In the genomic region with DNA sequence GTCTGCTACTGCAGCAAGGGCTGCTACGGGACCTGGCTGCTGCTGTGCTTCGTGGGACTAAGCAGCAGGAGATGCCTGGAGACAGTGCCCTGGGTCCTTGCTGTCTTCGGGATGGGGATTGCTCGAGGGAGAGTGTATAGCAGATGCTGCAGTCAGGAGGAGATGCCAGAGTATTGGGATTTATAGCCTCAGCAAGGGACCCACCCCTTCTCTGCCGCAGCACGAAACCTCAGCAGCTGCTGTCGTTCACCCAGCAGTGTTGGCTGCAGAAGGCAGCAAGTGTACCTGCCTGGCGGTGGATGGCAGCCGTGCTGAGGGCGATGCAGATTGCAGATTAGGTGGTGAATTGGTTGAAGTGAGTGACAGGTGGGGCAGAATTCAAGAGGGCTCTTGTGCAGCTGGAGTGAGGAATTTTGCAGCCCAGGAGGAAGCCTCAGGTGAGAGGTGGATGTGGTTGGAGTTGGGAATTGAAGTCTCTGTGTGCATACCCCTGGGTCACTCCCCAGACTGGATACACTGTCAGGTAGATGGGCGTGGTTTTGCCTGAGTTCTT, we compare ENCODE assay signal across 10 mouse cellular contexts. TPM values are rescaled to one million over a fixed set of nuclear protein-coding genes. Genes with fewer than 3 reads are reported as not detected.
DNase-seq lines count a peak whose midpoint lies in the region; ATAC-seq and TF ChIP-seq lines count a peak whose summit lies in the region.
"Had no signal": no experiment of that assay in that cellular context is flagged by ENCODE, and none has a peak within 500 bp of the region (broad histone marks: within the 10 kb centered on the region; RNA-seq: fewer than 3 reads in every experiment).

No protein-coding gene starts in this region.

- no peaks in the 10 kb centered on the region for H3K9me3 ChIP-seq in kidney, postnatal 0 days (replicated peaks; ENCODE audit: low read length)
- no peaks in the 10 kb centered on the region for H3K9me3 ChIP-seq in hindbrain, embryonic 13.5 days
- H3K9me3 ChIP-seq: embryonic facial prominence, embryonic 12.5 days; G1E had no signal

- 0 out of 2 replicates have a peak overlapping the region, but pooled peaks have one; percentile 5 for H3K9ac ChIP-seq in kidney, postnatal 0 days (ENCODE audit: low read depth, low read length)
- peak overlapping the region; percentile 58 for H3K9ac ChIP-seq in hindbrain, embryonic 13.5 days
- H3K9ac ChIP-seq: embryonic facial prominence, embryonic 12.5 days had no signal

- no peak overlapping the region for H3K4me3 ChIP-seq in kidney, postnatal 0 days (replicated peaks; ENCODE audit: low read depth, low read length)
- H3K4me3 ChIP-seq in hindbrain, embryonic 13.5 days = no peak overlapping the region
- no peak overlapping the region for H3K4me3 ChIP-seq in myocyte
- H3K4me3 ChIP-seq: embryonic facial prominence, embryonic 12.5 days had no signal

- H3K4me1 ChIP-seq in kidney, postnatal 0 days (replicated peaks; ENCODE audit: insufficient read depth, low read length) = no peaks in the 10 kb centered on the region; the same call in none of the 2 replicates
- peaks cover 46% of the 10 kb centered on the region for H3K4me1 ChIP-seq in hindbrain, embryonic 13.5 days (replicated peaks)

- 0 out of 2 replicates have a peak, but pooled peaks have one; percentile 16 for ATAC-seq in kidney, postnatal 0 days (replicated peaks; ENCODE audit: low FRiP score, low read depth)
- peak; percentile 26; the same call in 1 of the 2 replicates for ATAC-seq in hindbrain, embryonic 13.5 days (ENCODE audit: low FRiP score)

- peak; percentile 16 for DNase-seq in embryo, embryonic 11.5 days (ENCODE audit: low read depth, low spot score)
- no peak for DNase-seq in embryo, embryonic 10.5 days (ENCODE audit: low spot score)
- DNase-seq in kidney, postnatal 0 days (ENCODE audit: low spot score) = peak; percentile 49
- DNase-seq in kidney, postnatal 25 days = no peak
- no peak for DNase-seq in urinary bladder, postnatal 25 days (ENCODE audit: low spot score)
- no peak for DNase-seq in adrenal gland, adult 18-20 months (ENCODE audit: low spot score in 2 of 2)

- no peak overlapping the region for H3K4me2 ChIP-seq in kidney, postnatal 0 days (ENCODE audit: low read length)
- peak overlapping the region; percentile 18; the same call in 1 of the 2 replicates for H3K4me2 ChIP-seq in hindbrain, embryonic 13.5 days
- no peak overlapping the region for H3K4me2 ChIP-seq in myocyte (ENCODE audit: low read depth)
- H3K4me2 ChIP-seq: embryonic facial prominence, embryonic 12.5 days had no signal

- H3K79me2 ChIP-seq in myocyte (ENCODE audit: control insufficient read depth, insufficient read depth) = peaks cover 42% of the 10 kb centered on the region

- WGBS in kidney, postnatal 0 days = 48% methylated on average over 11 of the region's 11 CpGs
- 53% methylated on average over 11 of the region's 11 CpGs for WGBS in hindbrain, embryonic 13.5 days

- peak overlapping the region; percentile 60 for H3K27ac ChIP-seq in kidney, postnatal 0 days
- peak overlapping the region; percentile 78 for H3K27ac ChIP-seq in hindbrain, embryonic 13.5 days
- H3K27ac ChIP-seq: embryonic facial prominence, embryonic 12.5 days had no signal

- H3ac ChIP-seq in myocyte (ENCODE audit: control insufficient read depth, insufficient read length) = no peak overlapping the region

- H3K27me3 ChIP-seq in kidney, postnatal 0 days (ENCODE audit: insufficient read depth, low read length) = no peaks in the 10 kb centered on the region
- H3K27me3 ChIP-seq in hindbrain, embryonic 13.5 days = no peaks in the 10 kb centered on the region
- H3K27me3 ChIP-seq in myocyte (ENCODE audit: control insufficient read depth, insufficient read depth, insufficient read length) = no peaks in the 10 kb centered on the region
- H3K27me3 ChIP-seq: embryonic facial prominence, embryonic 12.5 days had no signal

- no peak for TF ChIP-seq POLR2A in myocyte (IDR thresholded peaks at IDR 0.05; ENCODE audit: insufficient read length, low read depth)

- H3K36me3 ChIP-seq in kidney, postnatal 0 days (ENCODE audit: insufficient read depth, low read length) = peaks cover 26% of the 10 kb centered on the region; the same call in 1 of the 2 replicates
- H3K36me3 ChIP-seq in hindbrain, embryonic 13.5 days = peaks cover 29% of the 10 kb centered on the region
- H3K36me3 ChIP-seq in myocyte (ENCODE audit: control insufficient read depth, insufficient read depth) = no peaks in the 10 kb centered on the region

- TF ChIP-seq CTCF in kidney, postnatal 0 days (IDR thresholded peaks at IDR 0.05; ENCODE audit: low read depth) = no peak

TF ChIP-seq in myocyte, 11 proteins besides CTCF, POLR2A, EP300 and RAD21:
- TF ChIP-seq MYOG (IDR thresholded peaks at IDR 0.05; ENCODE audit: control insufficient read depth in 1 of 3, insufficient read depth in 1 of 3, insufficient read length in 2 of 3, low read depth in 2 of 3) (peak in 2 of 3 experiments; percentile 59 to 65), REST (IDR thresholded peaks at IDR 0.05; ENCODE audit: insufficient read depth, insufficient read length) (no peak), MYOD1 (IDR thresholded peaks at IDR 0.05; ENCODE audit: control insufficient read depth in 1 of 3, insufficient read length in 2 of 3, low read depth in 2 of 3) (peak in 2 of 3 experiments; percentile 25 to 53)

RNA-seq across cellular contexts. Expression of a gene that starts 24.3 kb away (rescaled TPM):
- 26.6 and 28.6 TPM in 2 replicates for polyA plus RNA-seq in kidney, postnatal 0 days (2015; fragmentation: Nextera tagmentation; extraction: Ambion mirVana)
- polyA plus RNA-seq in hindbrain, embryonic 13.5 days (2015; fragmentation: Nextera tagmentation; extraction: Ambion mirVana) = 48.7 and 53.1 TPM in 2 replicates
- polyA plus RNA-seq in myocyte (2012; fragmentation: generic; extraction: Trizol) = 32.9 TPM
- total RNA-seq in adrenal gland, adult 18-20 months (2021) = 100 to 1,000 TPM in 1 of 2 experiments, 10 to 100 TPM in 1; 67.3 to 131 TPM

Comparison
In these comparisons a context has a peak if more than half of its experiments do, and no peak if none do; other contexts are left out.
1. DNase-seq: peak in embryo, embryonic 11.5 days (single experiment) and kidney, postnatal 0 days (single experiment); none in embryo, embryonic 10.5 days (single experiment), kidney, postnatal 25 days (0 of 2), urinary bladder, postnatal 25 days (single experiment) and adrenal gland, adult 18-20 months (0 of 2).